Mouse (Mus musculus) olfactory bulb, adult 2 months (tissue): Measurements from ENCODE around the gene Aspscr1. TPM values are rescaled to one million over a fixed set of nuclear protein-coding genes. Genes with fewer than 3 reads are reported as not detected.
"Not testable (repeated sequence)": the region's sequence is repeated elsewhere in the genome, so short reads cannot be mapped to it uniquely, and the experiment has no call there.

Source experiments
- H3K27ac ChIP-seq: fragments of 200-500 bp; 2 replicates; pipeline ENCODE4 v1.5.1; 2012; ENCODE audit warnings: low read depth, low read length; ENCODE audit not compliant: insufficient read depth
- H3K4me1 ChIP-seq: fragments of 200-500 bp; 2 replicates; pipeline ENCODE4 v1.6.1; 2012; ENCODE audit warnings: low read length; ENCODE audit not compliant: control insufficient read depth, insufficient read depth
- H3K4me3 ChIP-seq: fragments of 200-500 bp; 2 replicates; pipeline ENCODE4 v1.5.1; 2012; ENCODE audit warnings: mild to moderate bottlenecking, low read depth, low read length, moderate library complexity; ENCODE audit not compliant: insufficient read depth
- CTCF ChIP-seq: fragments of 200-500 bp; IDR thresholded peaks from 2 replicates; pipeline ENCODE4 v1.5.1; 2012; ENCODE audit warnings: low read depth, mild to moderate bottlenecking, low read length, moderate library complexity; ENCODE audit not compliant: insufficient read depth
- POLR2A ChIP-seq: fragments of 200-500 bp; IDR thresholded peaks from 2 replicates; pipeline ENCODE4 v1.6.1; 2012; ENCODE audit warnings: mild to moderate bottlenecking, low read depth, low read length, moderate library complexity; ENCODE audit not compliant: insufficient read depth
- WGBS: fragments of 180-500 bp; shearing (Covaris S2); methylation state at CpG from one replicate; pipeline ENCODE4 v1.1.7; 2018; 5-methylcytosine and 5-hydroxymethylcytosine counted together
- polyA plus RNA-seq: library from polyadenylated mRNA; stranded (reverse); fragments of >200 nt; gene quantifications from 2 replicates; pipeline ENCODE4 v1.2.4, GENCODE M21; 2012; ENCODE audit warnings: low replicate concordance; ENCODE audit not compliant: missing spikeins, insufficient read depth, insufficient read length

Aspscr1 gene
- polyA plus RNA-seq, 1 experiment, result not detected

GRCm38 (mm10) chr11:120673594-120674122 is 885 bp downstream of the Aspscr1 start:
- Histone ChIP-seq H3K27ac (no peak overlapping the region), H3K4me1 (peaks cover 12% of the 10 kb centered on the region), H3K4me3 (peak overlapping the region; percentile 85)
- no peak for TF ChIP-seq POLR2A
- no peak for TF ChIP-seq CTCF
- WGBS, result 32% methylated on average over 12 of the region's 12 CpGs

DNA sequence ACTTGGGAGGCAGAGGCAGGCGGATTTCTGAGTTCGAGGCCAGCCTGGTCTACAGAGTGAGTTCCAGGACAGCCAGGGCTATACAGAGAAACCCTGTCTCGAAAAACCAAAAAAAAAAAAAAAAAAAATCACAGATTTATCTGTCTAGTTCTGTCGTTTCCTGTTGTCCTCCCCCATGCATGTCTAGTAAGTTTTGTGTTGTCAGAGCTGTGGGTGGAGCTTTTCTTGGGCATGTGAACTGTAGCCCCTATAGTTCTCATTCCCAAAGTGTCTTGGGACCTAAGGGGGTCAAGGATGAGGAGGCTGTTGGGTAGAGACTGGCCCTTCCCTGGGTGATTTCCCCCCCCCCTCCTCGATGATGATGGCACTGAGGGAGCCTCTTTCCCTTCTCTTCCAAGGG is 3.1 kb downstream of the Aspscr1 start:
- peaks cover 12% of the 10 kb centered on the region for H3K4me1 ChIP-seq
- not testable (repeated sequence) for H3K27ac ChIP-seq, H3K4me3 ChIP-seq
- 71% methylated on average over 4 of the region's 5 CpGs for WGBS

- 93% methylated on average over 4 of the region's 4 CpGs for WGBS
- Histone ChIP-seq H3K4me1 (peaks cover 12% of the 10 kb centered on the region), H3K27ac (no peak overlapping the region), H3K4me3 (no peak overlapping the region)
- TF ChIP-seq POLR2A (no peak), CTCF (no peak)
Observed at GRCm38 (mm10) chr11:120676951-120677350, 4.2 kb downstream of the Aspscr1 start.

DNA sequence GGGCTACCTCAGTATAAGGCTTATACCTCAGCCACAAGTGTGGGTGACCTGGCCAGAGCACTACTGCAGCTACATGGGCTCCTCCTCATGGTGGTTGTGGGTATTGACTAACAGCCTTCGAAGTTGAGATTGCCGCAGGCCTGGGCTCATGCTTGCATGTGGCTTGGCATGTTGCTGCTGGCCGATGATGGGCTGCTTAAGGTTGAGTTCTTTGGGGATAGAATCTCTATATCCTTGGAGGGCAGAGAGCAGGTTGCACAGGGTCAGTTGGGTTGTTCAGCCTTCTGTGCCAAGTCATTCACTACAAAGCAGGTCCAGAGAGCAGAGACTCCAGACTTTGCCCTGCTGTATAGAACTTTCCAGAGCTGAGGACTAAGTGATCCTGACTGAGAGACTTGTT is 7.1 kb downstream of the Aspscr1 start:
- 61% methylated on average over 3 of the region's 3 CpGs for WGBS
- H3K27ac ChIP-seq, result no peak overlapping the region
- TF ChIP-seq POLR2A (no peak), CTCF (no peak)
- peaks cover 2% of the 10 kb centered on the region; the same call in 1 of the 2 replicates for H3K4me1 ChIP-seq
- H3K4me3 ChIP-seq, result no peak overlapping the region

- 91% methylated on average over 5 of the region's 5 CpGs for WGBS
- Histone ChIP-seq H3K4me3 (no peak overlapping the region), H3K27ac (no peak overlapping the region), H3K4me1 (no peaks in the 10 kb centered on the region)
- TF ChIP-seq POLR2A, result no peak
- TF ChIP-seq CTCF, result no peak
Observed at GRCm38 (mm10) chr11:120682683-120683082, 9.9 kb downstream of the Aspscr1 start.

- H3K4me3 ChIP-seq, result no peak overlapping the region
- WGBS, result 84% methylated on average over 3 of the region's 3 CpGs
- TF ChIP-seq CTCF (no peak), POLR2A (no peak)
- H3K4me1 ChIP-seq, result no peaks in the 10 kb centered on the region
- no peak overlapping the region for H3K27ac ChIP-seq
Observed at GRCm38 (mm10) chr11:120683536-120683935, 10.8 kb downstream of the Aspscr1 start.

- Histone ChIP-seq H3K4me1 (no peaks in the 10 kb centered on the region), H3K4me3 (no peak overlapping the region), H3K27ac (no peak overlapping the region)
- WGBS, result 85% methylated on average over 2 of the region's 2 CpGs
- TF ChIP-seq CTCF, result no peak
- no peak for TF ChIP-seq POLR2A
Observed at GRCm38 (mm10) chr11:120684086-120684485, 11.3 kb downstream of the Aspscr1 start.

- 93% methylated on average over 2 of the region's 2 CpGs for WGBS
- TF ChIP-seq CTCF, result no peak
- Histone ChIP-seq H3K27ac (no peak overlapping the region), H3K4me3 (no peak overlapping the region), H3K4me1 (no peaks in the 10 kb centered on the region)
Observed at GRCm38 (mm10) chr11:120684660-120685059, 11.9 kb downstream of the Aspscr1 start.

DNA sequence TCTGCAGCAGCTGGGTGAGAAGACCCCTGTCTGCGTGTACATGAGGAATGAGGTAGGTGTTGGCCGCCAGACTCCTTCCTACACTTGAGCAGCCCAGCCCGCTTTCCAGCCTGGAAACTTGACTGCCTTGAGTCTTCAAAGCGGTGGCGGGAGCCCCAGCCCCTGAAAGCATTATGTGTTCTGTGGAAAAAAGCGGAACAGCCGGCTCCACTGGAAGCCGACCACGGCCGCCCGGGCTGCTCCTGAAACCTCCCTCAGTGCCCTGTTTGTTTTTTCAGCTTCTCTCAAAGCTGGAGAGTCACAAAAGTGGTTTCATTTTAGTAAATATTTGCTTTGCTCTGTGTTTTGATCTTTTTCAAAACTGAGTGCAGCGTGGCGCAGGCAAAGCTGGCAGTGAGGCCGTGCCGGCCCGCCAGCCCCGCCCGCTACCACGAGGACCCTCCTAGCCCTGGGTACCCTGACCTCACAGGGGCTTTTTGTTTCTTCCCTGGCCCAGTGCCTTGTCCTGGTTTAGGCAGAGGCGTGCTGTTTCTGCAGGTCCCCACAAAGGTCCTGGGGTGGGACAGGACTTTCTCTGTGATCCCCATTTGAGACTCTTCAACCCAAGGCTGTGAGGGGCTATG is 14.0 kb downstream of the Aspscr1 start:
- H3K4me3 ChIP-seq, result no peak overlapping the region
- no peak overlapping the region for H3K27ac ChIP-seq
- H3K4me1 ChIP-seq, result no peaks in the 10 kb centered on the region
- no peak for TF ChIP-seq CTCF
- TF ChIP-seq POLR2A, result no peak
- 58% methylated on average over 20 of the region's 20 CpGs for WGBS

DNA sequence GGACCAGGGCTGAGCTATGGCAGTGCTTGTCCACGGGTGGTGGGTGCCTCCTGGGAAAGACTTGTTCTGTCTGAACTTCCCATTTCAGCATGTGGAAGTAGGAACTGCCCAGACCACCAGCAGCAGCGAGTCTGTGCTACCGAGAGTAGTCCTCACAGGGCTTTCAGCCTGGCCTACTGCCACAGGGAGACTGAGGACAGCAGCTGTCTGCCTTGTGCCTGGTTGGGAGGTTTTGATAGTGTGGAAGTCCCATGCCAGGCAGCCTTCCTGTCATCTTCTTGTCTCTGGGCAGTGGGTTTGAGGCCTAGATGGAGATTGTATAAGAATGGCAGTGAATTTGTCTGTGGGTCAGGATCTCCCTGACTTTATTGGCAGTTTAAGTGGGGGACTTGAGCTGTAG is 16.6 kb downstream of the Aspscr1 start:
- Histone ChIP-seq H3K4me3 (no peak overlapping the region), H3K4me1 (no peaks in the 10 kb centered on the region; the same call in 1 of the 2 replicates)
- WGBS, result 81% methylated on average over 3 of the region's 3 CpGs

More for the DNA sequence above, 16.6 kb downstream of the Aspscr1 start:
- no peak for TF ChIP-seq POLR2A
- TF ChIP-seq CTCF, result no peak
- no peak overlapping the region for H3K27ac ChIP-seq
